17 mouse cellular contexts compared by ENCODE assay signal in genomic region chr3:22006113-22006512, GRCm38 (mm10).
DNase-seq lines count a peak whose midpoint lies in the region; ATAC-seq and TF ChIP-seq lines count a peak whose summit lies in the region.
"Had no signal": no experiment of that assay in that cellular context is flagged by ENCODE, and none has a peak within 500 bp of the region (broad histone marks: within the 10 kb centered on the region; RNA-seq: fewer than 3 reads in every experiment).

No protein-coding gene starts in this region.

- no peak for TF ChIP-seq CTCF in hindbrain, postnatal 0 days (IDR thresholded peaks at IDR 0.05; ENCODE audit: low read depth)

- H3K9me3 ChIP-seq in hindbrain, postnatal 0 days (ENCODE audit: low read length) = no peaks in the 10 kb centered on the region
- H3K9me3 ChIP-seq in hindbrain, embryonic 12.5 days (replicated peaks) = no peaks in the 10 kb centered on the region
- H3K9me3 ChIP-seq in heart, embryonic 16.5 days (replicated peaks; ENCODE audit: control insufficient read depth, low read length) = no peaks in the 10 kb centered on the region
- H3K9me3 ChIP-seq: limb, embryonic 13.5 days; megakaryocyte, embryonic 14.5 days had no signal

- no peaks in the 10 kb centered on the region for H3K27me3 ChIP-seq in hindbrain, postnatal 0 days (ENCODE audit: insufficient read depth, low read length)
- no peaks in the 10 kb centered on the region for H3K27me3 ChIP-seq in hindbrain, embryonic 12.5 days
- H3K27me3 ChIP-seq in heart, embryonic 16.5 days (ENCODE audit: control insufficient read depth, insufficient read depth, low read length) = no peaks in the 10 kb centered on the region
- H3K27me3 ChIP-seq: limb, embryonic 13.5 days; megakaryocyte, embryonic 14.5 days had no signal

- 0 out of 2 replicates have a peak, but pooled peaks have one; percentile 7 for ATAC-seq in hindbrain, postnatal 0 days
- no peak for ATAC-seq in hindbrain, embryonic 12.5 days (ENCODE audit: low FRiP score)
- ATAC-seq in heart, embryonic 16.5 days (replicated peaks; ENCODE audit: extremely low read depth, insufficient read depth, low FRiP score) = no peak; the same call in 1 of the 2 replicates

- H3K4me2 ChIP-seq in hindbrain, postnatal 0 days (ENCODE audit: low read depth, low read length) = no peak overlapping the region
- H3K4me2 ChIP-seq in hindbrain, embryonic 12.5 days (replicated peaks) = no peak overlapping the region
- no peak overlapping the region for H3K4me2 ChIP-seq in heart, embryonic 16.5 days (ENCODE audit: low read depth, low read length)
- H3K4me2 ChIP-seq: limb, embryonic 13.5 days had no signal

- no peak overlapping the region for H3K4me3 ChIP-seq in hindbrain, postnatal 0 days (ENCODE audit: low read length)
- no peak overlapping the region for H3K4me3 ChIP-seq in hindbrain, embryonic 12.5 days
- H3K4me3 ChIP-seq in heart, embryonic 16.5 days (ENCODE audit: low read length) = no peak overlapping the region
- H3K4me3 ChIP-seq: erythroblast, embryonic 14.5 days; limb, embryonic 13.5 days; megakaryocyte, embryonic 14.5 days had no signal

- DNase-seq in adrenal gland, postnatal 10 days = peak; percentile 56
- DNase-seq in adrenal gland, postnatal 4 days (ENCODE audit: low spot score in 2 of 2) = no peak
- DNase-seq in hindbrain, postnatal 0 days (ENCODE audit: low spot score) = peak; percentile 44
- peak; percentile 53 for DNase-seq in lung, postnatal 10 days
- DNase-seq in right cerebral cortex, postnatal 36 days (ENCODE audit: low spot score in 2 of 2) = no peak
- no peak for DNase-seq in urinary bladder, postnatal 10 days (ENCODE audit: low spot score)
- DNase-seq: cerebellum, adult 11-12 months; embryo, embryonic 11 days; kidney, postnatal 10 days; layer of hippocampus, postnatal 36 days; retina, postnatal 1 day; thymus, postnatal 14 days had no signal

- H3K27ac ChIP-seq in hindbrain, postnatal 0 days = no peak overlapping the region
- no peak overlapping the region for H3K27ac ChIP-seq in hindbrain, embryonic 12.5 days
- peak overlapping the region; percentile 30; the same call in 1 of the 2 replicates for H3K27ac ChIP-seq in heart, embryonic 16.5 days (ENCODE audit: low read length)
- H3K27ac ChIP-seq: limb, embryonic 13.5 days had no signal

- no peaks in the 10 kb centered on the region for H3K36me3 ChIP-seq in hindbrain, postnatal 0 days (ENCODE audit: insufficient read depth, low read length)
- H3K36me3 ChIP-seq in hindbrain, embryonic 12.5 days = no peaks in the 10 kb centered on the region
- H3K36me3 ChIP-seq in heart, embryonic 16.5 days (ENCODE audit: control insufficient read depth, insufficient read depth) = no peaks in the 10 kb centered on the region
- H3K36me3 ChIP-seq: limb, embryonic 13.5 days had no signal

- H3K4me1 ChIP-seq in hindbrain, postnatal 0 days (ENCODE audit: insufficient read depth, low read length) = no peaks in the 10 kb centered on the region
- no peaks in the 10 kb centered on the region for H3K4me1 ChIP-seq in hindbrain, embryonic 12.5 days
- H3K4me1 ChIP-seq in heart, embryonic 16.5 days (ENCODE audit: control insufficient read depth, insufficient read depth, low read length) = peaks cover 10% of the 10 kb centered on the region
- H3K4me1 ChIP-seq: limb, embryonic 13.5 days had no signal

- 52% methylated on average over 1 of the region's 1 CpGs for WGBS in hindbrain, postnatal 0 days
- WGBS in hindbrain, embryonic 12.5 days = 94% methylated on average over 1 of the region's 1 CpGs
- 42% methylated on average over 1 of the region's 1 CpGs for WGBS in heart, embryonic 16.5 days

- H3K9ac ChIP-seq in hindbrain, postnatal 0 days (replicated peaks; ENCODE audit: low read length) = no peak overlapping the region
- no peak overlapping the region for H3K9ac ChIP-seq in hindbrain, embryonic 12.5 days
- no peak overlapping the region for H3K9ac ChIP-seq in heart, embryonic 16.5 days (ENCODE audit: low read length)
- H3K9ac ChIP-seq: limb, embryonic 13.5 days had no signal

Comparison
In these comparisons a context has a peak if more than half of its experiments do, and no peak if none do; other contexts are left out.
1. DNase-seq: peak in adrenal gland, postnatal 10 days (single experiment), hindbrain, postnatal 0 days (single experiment) and lung, postnatal 10 days (single experiment); none in adrenal gland, postnatal 4 days (0 of 2), right cerebral cortex, postnatal 36 days (0 of 2) and urinary bladder, postnatal 10 days (single experiment).